Mouse (Mus musculus) adipocyte (in vitro differentiated cells): Measurements from ENCODE around the gene Chtop.

Experiments
- DNase-seq: peaks from one replicate; pipeline ENCODE4 v3.0.0-alpha.2; 2016; ENCODE audit warnings: low spot score

The Chtop gene

DNA sequence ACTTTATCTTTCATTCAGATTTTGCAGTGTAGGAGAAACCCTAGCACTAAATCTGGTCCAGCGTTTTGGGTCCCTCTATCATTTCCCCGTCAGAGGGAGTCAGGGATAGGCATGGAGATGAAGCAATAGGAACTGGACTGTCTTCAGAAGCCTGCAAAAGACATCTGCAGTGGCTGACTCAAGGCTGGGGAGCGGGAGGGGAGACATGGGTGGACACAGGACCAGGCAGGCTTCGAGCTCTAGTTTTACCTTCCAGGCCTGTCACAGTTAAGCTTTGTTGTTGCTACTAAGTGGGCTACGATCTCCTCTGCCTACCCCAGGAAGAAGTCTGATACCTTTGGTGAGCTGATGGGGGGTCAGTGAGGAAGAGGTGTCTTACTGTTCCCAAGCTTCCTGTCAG lies 3.0 kb upstream of the Chtop start:
- DNase-seq = no peak

DNA sequence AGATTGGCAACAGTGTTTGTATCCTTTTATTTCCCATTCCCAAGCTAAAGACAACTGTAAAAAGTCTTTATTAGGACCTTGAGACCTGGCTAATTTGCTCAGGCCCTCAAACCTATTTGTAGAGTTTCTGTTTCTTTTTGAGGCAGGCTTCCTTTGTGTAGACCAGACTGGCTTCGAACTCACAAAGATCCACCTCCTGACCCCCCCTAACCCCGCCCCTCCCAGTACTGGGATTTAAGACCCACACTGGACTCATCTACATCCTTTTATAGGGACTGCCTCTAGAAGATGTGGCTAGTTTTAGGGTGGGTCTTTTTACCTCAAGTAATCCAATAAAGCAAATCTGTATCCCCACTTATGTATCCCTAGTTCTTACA lies 437 bp upstream of the Chtop start:
- DNase-seq = no peak

DNA sequence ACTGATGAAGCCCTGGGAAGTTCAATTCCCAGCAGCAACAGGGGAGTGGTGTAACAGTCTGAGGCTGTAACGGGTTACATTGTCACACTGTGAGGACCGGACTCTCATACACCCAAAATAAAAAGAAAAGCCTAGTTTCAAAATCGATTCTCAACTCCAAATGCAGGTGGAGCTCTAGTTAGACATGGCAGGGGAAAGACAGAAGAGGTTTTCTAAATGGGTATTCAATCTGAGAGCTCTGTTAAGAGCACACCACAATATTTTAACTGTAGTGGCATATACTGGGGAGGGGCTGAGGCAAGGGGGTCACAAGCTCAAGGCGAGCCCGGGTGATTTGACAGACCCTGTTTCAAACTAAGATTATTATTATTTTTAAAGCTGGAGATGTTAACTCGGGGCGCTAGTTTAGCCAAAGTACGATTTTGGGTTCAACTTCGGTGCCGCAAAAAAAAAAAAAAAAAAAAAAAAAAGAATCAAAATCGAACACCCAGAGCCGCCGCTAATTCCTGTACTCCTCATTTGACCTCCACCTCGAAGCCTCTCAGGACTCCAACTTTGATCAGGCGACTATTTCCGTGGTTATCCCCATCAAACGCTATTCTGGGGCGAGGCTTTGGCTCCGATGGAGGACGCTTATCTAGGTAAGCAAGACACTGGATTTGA lies 880 bp downstream of the Chtop start:
- DNase-seq = peak; percentile 63

DNA sequence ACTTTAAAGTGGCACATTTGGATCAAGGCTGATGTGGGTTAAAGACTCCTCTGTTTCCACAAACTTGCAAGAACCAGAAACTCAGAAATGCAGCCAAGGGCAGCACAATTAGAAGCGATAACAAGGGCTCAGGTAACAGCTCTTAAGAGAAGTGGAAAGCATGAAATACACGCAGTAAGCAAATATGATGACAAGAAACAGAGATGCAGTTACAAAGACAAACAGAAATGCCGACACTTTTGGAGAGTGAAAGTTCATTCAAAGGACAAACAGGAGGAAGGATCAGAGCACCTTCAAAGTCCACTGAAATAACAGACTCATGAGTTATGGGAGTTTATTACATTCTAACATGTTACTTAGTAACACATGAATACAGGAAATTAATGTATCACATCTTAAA lies 2.9 kb downstream of the Chtop start:
- DNase-seq = no peak

DNA sequence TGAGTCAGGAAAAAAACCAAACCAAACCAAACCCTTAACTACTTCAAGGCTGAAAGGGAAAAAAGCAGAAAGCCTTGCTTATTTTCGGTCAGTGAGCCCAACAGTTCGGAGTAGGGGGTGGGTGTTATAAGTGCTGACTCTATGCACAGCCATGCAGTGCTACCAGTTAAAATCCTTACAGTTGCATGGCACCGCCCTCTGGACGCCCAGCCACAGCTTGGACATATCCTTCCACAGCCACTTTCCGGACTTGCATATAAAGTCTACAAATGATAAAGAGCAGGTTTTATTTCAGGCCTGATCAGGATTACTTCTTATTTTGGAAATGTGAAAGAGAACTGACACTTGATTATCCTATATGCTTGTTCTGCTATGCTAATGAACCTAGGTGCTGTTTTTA lies 4.1 kb downstream of the Chtop start:
- DNase-seq = no peak

DNA sequence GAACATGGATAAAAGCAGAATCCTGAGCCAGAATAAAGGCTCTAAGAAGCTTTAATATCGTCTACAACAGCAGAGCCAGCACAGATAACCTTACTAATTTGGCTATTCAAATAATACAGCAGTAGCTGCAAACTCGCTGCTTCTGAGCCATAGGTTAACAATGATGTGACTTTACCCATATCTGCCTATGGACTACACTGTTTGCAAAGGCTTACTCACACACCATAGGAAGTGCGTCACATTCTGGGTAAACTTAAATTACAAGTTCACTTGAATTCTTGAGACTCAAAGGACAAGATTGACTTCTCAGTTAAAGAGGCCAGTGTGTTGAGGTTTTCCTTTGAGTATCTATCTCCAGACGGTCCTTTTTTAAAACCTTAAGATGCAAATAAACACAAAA lies 5.9 kb downstream of the Chtop start:
- DNase-seq = no peak

DNA sequence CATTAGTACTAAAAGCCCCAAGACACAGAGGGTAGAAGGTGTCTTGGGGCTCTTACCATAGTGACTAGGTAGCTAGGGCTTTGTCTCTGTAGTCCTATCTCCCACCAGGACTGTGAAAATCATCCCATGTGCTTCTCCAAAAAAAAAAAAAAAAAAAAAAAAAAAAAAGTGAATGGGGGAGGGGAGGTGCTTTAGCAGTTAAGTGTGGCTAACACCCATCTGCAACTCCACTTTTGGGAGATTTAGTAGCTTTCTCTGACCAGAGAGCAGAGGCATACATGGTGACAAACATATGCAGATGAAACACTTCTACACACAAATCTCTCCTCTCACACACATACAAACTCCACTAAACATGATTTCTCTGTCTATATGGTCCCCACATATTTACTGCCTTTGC lies 11.7 kb downstream of the Chtop start:
- no peak for DNase-seq

DNA sequence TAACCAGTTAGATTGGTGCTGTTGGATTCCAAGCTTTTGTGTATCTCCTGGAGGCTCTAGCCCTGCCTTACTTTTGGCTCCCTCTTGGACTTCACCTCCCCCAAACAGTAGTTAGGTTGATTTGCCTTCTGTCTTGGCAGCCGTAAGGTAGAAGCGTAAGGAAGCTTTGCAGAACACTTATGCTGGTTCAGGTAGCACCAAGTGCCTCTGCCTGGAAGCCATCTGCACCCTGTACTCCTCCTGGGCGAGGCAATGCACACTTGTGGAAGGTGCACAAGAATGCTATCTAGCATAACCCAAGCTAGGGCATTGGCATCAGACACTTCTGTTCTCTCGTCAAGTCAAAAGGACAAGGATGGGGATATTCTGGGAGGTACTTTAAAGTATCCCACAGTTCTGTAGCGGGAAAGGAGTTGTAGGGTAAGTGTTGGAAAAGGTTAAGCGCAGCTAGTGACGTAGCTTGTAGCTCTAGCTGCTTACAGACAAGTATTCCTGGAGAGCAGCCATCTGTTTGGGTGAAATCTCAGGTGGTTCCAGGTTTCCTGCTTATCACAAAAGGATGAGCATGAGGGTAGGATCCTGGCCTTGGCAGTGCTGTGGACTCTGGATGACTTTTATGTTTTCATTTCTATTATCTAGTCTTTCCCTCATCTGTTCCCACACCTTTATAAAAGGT lies 13.3 kb downstream of the Chtop start:
- DNase-seq = no peak

DNA sequence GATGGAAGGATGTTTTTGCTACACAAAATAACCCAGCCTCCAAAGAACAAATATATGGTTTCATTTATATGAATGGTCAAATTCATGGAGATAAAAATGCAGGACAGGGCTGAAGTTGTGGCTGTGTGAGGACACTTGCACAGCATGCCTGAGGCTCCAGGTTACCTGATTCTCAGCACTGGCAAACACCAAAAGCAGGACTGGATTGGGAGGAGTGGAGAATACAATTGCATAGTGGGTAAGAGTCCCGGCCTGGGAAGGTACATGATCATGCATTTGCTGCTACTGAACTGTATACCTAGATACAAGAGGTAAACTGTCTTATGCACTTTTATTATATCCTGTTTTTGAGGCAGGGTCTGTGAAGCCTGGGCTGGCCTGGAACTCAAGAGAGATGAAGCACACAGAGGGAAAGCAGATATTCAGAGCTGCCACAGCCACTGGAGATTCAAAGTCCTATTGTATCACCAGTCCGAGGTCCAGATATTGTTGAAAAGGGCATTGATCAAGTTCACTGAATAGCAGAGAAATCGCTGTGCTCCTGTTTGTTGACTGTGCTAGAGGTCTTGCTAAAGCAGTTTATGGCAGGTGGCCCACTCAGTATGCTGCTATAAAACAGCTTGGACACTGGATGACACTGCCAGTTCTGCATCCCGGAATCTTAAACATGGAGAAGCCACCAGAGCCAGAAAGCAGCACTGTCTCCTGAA lies 15.3 kb downstream of the Chtop start:
- DNase-seq = no peak

DNA sequence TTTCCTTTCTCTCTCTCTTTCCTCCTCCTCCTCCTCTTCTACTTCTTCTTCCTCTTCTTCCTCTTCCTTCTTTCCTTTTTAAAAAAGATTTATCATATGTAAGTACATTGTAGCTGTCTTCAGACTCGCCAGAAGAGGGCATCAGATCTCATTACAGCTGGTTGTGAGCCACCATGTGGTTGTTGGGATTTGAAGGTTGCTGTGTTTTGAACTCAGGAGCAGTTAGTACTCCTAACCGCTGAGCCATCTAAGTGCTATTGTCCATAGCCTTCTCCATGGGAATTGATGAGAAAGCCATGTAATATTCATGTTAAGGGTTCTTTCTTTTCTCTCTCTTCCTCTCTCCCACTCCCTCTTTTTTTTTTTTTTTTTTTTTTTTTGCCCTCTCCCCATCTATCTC lies 17.9 kb downstream of the Chtop start:
- peak; percentile 59 for DNase-seq

DNA sequence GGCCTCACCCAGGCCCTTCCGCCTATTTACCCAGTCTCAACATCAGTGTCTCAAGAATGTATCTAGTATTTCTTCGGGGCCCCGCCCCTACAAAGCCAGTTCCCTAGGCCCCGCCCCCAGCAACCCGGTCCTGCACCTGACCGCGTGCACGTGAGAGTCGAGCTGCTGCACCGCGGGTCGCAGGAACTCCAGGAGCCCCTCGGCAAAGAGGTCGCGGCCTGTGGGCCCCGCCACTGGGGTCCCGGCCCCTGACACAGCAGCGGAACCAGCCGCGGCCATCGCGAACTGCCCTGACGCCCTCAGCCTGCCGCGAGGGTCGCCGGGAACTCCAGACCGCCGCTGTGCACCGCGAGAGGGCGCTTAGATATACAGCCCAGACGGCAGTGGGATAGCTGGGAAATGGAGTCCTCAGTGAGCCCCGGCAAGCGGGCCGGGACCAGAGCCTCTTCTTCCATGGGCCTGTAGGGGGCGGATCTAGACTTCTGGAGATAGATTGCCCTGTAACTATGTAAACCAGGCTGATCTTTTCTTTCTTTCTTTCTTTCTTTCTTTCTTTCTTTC lies 18.5 kb downstream of the Chtop start, which contains the start of gene Snapin:
Gene Snapin, minus strand, starts transcription at position 338 of the 561 bp plus-strand sequence.
- peak; percentile 96 for DNase-seq

DNA sequence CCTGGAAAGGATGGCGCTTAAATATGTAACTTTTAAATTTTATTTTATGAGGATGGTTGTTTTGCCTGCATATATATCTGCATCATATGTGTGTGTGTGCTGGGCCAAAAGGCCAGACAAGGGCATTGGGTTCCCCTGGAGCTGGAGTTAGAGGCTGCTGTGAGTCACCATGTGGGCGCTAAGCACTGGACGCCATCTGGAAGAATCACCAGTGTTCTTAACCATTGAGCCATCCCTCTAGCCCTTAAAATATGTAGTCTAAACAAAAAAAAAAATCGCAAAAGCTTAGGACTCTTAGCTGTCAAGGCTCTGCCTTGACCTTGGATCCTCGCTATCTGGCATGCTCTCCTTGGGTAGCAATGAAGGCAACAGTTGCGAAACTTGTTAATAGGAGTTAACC lies 20.7 kb downstream of the Chtop start:
- DNase-seq = no peak

DNA sequence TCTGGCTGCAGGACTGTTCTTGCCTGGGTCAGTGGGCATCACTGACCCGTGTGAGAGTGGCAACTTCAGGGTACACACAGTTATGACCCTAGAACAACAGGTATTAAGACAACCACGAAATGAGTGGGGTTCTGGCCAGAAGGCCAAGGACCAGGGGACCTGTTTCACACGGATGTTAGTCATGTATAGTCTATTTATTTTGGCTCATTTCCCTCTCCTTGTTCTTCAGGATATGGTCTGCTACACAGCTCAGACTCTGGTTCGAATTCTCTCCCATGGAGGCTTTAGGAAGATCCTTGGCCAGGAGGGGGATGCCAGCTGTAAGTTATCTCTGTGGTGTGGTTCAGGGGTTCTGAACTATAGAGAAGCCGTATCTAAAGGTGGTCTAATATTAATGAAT lies 22.3 kb downstream of the Chtop start:
- no peak for DNase-seq

DNA sequence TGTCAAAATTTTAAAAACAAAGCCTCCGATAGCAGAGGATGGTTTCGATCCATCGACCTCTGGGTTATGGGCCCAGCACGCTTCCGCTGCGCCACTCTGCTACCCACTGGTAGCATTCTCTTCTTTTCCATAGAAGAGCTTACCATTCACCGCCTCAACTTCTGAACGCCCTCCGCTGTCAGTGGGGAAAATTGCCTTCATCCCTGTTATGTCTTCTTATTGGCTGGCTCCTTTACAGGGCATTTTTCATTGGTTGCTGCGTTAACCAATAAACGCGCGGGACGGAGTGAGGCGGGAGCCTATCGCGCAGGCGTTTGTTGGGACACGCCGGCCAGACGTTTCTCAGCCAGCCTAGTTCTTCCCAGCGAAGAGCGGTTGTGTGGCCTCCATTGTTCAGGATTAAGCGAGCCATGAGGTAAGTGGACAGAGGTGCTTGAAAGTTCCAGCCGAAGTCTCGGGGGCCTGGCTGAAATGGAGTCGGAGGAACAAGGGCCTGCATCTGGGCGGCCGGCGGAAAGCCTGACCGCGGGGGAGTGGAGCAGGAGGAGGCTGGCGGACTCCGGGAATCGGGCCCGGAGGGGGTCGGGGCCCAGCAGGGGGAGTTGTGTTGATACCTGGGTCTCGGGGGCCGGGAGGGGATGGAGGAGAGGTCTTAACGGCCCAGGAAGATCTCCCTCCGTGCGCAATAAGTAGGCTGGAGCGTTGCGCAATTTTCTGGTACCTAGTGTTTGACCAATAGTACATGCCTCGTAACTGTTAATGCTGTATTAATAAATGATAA lies 33.3 kb downstream of the Chtop start, which contains the start of gene Ilf2:
Gene Ilf2, plus strand, starts transcription at position 296 of the 781 bp plus-strand sequence.
- DNase-seq = peak; percentile 99

DNA sequence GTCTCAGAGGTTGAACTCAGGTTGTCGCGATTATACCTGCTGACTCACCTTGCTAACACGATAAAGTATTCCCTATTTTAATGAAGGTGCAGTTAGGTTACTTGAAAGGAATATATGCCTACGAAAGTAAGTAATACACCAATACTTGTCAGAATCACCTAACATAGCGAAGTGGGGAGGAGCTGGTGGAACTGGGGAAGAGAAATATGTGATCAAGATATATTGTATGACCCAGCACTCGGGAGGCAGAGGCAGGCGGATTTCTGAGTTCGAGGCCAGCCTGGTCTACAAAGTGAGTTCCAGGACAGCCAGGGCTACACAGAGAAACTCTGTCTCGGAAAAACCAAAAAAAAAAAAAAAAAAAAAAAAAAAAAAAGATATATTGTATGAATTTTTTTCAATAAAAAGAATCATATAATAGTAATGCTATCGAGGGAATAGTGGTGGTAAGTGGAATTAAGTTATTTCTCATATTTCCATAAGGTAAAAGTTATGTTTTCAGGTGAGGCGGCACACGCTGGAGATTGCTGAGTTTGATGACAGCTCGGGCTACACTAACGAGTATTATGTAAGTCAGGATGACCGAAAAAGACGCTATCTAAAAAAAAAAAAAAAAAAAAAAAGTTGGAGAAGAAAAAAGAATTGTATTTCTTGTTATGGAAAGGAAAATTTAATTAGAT lies 34.0 kb downstream of the Chtop start:
- DNase-seq = no peak

DNA sequence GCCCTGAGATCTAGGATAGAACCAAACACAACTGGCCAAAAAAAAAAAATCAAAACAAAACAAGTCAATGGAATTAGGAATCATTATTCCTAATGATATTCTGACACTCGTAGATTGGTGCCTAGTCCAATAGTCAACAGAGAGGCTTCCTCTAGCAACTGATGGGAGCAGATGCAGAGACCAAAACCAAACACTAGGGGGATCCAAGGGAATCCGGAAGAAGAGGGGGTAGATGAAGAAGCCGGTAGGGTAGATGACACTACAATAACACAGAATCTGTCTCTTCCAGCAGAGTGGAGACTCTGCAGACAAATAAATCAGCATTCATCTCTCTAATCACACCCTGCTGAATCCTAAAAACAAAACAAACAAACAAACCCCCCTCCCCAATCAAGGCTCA lies 37.1 kb downstream of the Chtop start:
- peak; percentile 60 for DNase-seq

DNA sequence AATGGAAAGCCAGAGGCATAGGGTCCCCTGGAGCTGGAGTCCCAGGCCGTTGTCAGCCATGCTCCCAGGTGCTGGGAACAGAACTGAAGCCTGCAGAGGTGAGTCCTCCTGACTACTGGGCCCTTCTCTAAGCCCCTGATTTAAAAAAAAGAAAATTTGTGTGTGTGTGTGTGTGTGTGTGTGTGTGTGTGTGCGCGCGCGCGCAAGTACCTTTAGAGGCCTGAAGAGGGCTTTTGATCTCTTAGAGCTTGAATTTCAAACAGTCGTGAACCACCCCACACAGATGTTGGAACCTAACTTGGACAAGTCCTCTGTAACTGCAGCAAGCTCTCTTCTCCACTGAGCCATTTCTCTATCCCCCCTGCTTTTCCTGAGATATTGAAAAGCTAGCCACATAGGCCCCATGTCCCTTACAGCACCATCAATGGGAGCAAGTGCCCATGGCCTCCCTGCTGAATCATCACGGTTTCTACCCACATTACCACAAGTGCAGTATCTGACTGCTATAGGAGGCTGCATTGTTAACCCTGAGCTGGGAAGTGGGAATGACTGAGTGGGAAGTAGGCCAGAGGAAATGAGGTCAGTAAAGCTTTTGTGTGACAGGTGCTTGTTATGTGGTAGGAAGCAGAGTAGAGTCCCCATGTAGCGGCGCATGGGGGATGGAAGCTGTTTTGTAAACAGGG lies 41.5 kb downstream of the Chtop start:
- no peak for DNase-seq

DNA sequence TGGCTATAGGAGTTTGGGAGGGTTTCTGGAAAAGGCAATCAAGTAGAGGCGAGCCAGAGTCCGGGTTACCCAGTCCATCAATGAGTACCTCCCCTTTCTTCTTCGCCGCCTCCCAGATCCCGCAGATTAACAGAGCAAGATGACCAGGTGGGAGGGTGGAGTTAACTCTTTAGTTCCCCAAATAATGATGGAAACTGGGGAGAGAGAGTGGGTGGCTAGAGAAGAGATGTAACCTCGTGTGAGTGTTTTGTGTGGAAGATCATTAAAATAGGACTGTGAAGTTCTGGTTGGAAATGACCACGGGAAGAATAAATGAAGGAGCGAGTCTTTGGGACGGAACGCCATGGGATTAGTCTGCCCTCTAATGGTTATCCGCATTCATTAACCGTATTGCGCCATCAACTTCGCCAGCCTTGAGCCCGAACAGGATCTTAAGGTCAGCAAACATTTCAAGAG lies 43.0 kb downstream of the Chtop start:
- DNase-seq = peak; percentile 93

DNA sequence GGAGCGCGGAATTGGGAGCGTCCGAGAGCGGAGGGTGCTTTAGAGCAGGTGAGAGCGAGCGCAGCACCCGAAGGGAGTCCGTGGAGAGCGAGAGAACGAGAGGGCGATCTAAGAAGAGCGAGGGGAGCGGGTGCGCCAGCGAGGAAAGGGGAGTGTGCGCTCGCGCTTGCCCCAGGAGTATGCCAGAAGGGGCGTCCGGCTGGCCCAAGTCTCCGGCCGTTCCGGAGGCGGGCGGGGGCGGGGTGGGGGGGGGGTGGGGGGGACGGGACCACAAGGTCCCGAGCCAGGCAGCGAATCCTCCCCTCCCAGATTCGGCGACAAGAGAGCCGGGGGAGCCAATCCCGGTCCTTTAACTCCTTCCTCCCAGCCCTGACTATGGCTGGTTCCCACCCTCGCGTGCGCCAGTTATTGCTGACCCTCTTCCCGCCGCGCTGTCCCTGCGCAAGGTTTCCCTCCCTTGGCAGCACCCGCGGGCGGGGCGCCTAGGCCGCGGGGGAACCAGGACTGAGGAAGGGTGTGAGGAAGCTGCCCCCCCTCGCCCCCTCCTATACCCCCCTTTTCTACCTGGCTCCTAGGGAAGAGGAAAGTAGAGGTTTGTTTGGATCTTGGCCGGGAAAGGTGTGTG lies 43.5 kb downstream of the Chtop start, which contains the start of gene Npr1:
Gene Npr1, minus strand, starts transcription at position 181 of the 625 bp plus-strand sequence.
- no peak for DNase-seq

DNA sequence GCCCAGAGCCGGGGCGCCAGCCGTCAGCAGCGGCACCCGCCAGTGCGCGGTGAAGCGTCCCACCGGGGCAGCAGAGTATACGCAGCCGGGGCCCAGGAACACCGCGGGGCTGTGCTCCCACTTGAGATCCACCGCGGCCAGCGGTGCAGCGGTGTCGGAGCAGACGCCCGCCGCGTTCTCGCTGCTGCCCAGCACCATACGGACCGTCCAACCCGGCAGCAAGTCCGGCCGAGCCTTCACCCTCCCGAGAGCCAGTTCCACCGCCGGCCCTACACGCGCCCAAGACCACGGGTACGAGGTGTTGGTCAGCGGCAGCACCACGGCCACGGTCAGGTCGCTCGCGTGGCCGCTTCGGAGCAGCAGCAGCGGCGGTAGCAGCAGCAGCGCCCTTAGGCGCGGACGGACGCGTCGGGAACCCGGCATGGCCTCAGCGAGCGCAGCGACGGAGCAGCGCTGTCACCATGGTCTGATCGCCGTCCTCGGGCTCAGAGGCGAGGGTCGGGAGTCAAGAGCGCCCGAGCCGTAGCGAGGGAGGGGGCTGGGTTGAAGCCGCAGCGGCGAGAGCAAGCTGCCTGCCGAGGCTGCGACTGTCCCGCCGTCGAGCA lies 44.1 kb downstream of the Chtop start:
- no peak for DNase-seq
